Mouse (Mus musculus) midbrain, embryonic 14.5 days (tissue): ENCODE results near the gene Exd1. TPM values are rescaled to one million over a fixed set of nuclear protein-coding genes. Genes with fewer than 3 reads are reported as not detected.

Experiments used
- polyA plus RNA-seq: library from polyadenylated mRNA; unstranded; fragments of >200 nt; fragmentation: Nextera tagmentation; extraction: Ambion mirVana; gene quantifications from 2 replicates; pipeline ENCODE4 v1.2.1, GENCODE M21; 2014

Gene Exd1
- polyA plus RNA-seq, 1 experiment from 2014 or later = 0.50 TPM

Other genes starting within 250 kb of the Exd1 start
- gene Dll4, start 221.8 kb downstream of the Exd1 start, polyA plus RNA-seq = 4.0 and 4.4 TPM in 2 replicates
- 5.0 and 8.4 TPM in 2 replicates for gene Chac1, start 196.4 kb downstream of the Exd1 start, polyA plus RNA-seq
- 6.1 and 6.5 TPM in 2 replicates for gene Ino80, start 69.9 kb downstream of the Exd1 start, polyA plus RNA-seq
- 42.8 and 57.4 TPM in 2 replicates for gene Chp1, start 70 bp upstream of the Exd1 start, polyA plus RNA-seq
- 11.0 and 19.4 TPM in 2 replicates for gene Nusap1, start 70.7 kb upstream of the Exd1 start, polyA plus RNA-seq
- gene Oip5, start 70.8 kb upstream of the Exd1 start, polyA plus RNA-seq = 4.2 and 6.2 TPM in 2 replicates
- 34.4 and 35.0 TPM in 2 replicates for gene Ndufaf1, start 115.2 kb upstream of the Exd1 start, polyA plus RNA-seq
- 46.2 and 59.4 TPM in 2 replicates for gene Rtf1, start 127.4 kb upstream of the Exd1 start, polyA plus RNA-seq
- gene Itpka, start 194.7 kb upstream of the Exd1 start, polyA plus RNA-seq = 0.12 and 0.18 TPM in 2 replicates
- gene Ltk, start 212.8 kb upstream of the Exd1 start, polyA plus RNA-seq = 1.5 and 3.0 TPM in 2 replicates
- 12.5 and 21.3 TPM in 2 replicates for gene Rpap1, start 239.9 kb upstream of the Exd1 start, polyA plus RNA-seq